Mouse (Mus musculus): ENCODE measurements around the gene Rgs7.

DNA sequence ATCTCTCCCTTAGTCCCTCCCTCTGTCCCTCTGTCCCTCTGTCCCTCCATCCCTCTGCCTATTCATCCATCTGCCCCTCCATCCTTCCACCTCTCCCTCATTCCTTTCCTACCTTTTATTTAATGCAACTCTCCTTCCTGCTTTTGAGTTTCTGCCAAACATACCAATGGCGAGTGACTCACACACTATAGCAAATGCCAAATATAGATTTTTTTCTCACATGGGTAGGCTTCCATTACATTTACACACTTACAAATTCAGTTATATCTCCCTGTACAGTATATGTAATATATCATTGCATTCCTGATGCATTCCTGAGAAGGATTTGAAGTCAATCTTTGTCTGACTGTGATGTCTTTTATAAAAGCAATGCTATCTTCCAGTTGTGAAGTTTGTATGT lies 202.2 kb downstream of the Rgs7 start:
- TF ChIP-seq POLR2A (IDR thresholded peaks at IDR 0.05; ENCODE audit: control insufficient read depth, extremely low read depth, insufficient read depth, low read length, poor library complexity) (no peak), CTCF (IDR thresholded peaks at IDR 0.05; ENCODE audit: borderline replicate concordance, control insufficient read depth, extremely low read depth, insufficient read depth, low read length, poor library complexity) (no peak)
